Mouse (Mus musculus) liver, adult 10 weeks (tissue): ENCODE results near the gene Smug1. TPM values are rescaled to one million over a fixed set of nuclear protein-coding genes. Genes with fewer than 3 reads are reported as not detected.

Experiments
- polyA plus RNA-seq: library from polyadenylated mRNA; stranded (reverse); fragments of 350-450 nt; fragmentation: Illumina TruSeq; extraction: RNeasy Lipid Tissue Mini Kit (QIAGEN cat#74804); gene quantifications from one replicate; pipeline ENCODE4 v1.2.3, GENCODE M21; 2014; ENCODE audit warnings: low read depth, low replicate concordance

Gene Smug1
- polyA plus RNA-seq = 6.6 TPM

DNA sequence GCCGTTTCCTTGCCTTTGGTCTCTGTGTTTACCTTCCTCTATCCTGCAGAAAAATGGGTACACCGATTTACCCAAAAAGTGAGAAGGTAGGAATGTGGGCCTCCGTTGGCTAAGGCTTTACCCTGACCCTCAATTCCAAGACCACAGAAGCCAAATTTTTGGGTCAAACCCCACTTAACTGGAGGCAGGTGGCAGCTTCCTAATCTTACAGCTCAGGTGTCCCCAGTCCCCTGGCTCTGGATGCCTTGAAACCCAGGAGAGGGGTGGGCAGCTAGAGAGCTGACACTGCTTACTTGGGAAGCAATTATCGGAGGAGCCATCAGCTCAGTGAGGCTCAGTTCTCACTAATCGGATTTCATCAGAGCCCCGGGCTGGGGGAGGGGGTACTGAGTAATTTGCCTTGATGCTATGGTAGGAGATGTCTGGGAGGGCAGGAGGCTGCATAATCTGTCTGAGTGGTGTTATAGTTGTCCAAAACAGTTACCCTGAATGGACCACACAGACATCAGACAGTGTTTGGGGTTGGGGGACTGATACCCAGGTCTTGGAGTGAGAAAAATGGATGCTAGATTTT is at the start of gene Smug1:
Smug1 (minus strand) TSS at position 51 of the 574 bp plus-strand sequence.

Other genes with a start within 250 kb of the Smug1 start
- not detected for gene Hoxc13, start 246.0 kb downstream of the Smug1 start, polyA plus RNA-seq
- gene Hoxc12, start 230.3 kb downstream of the Smug1 start, polyA plus RNA-seq = not detected
- gene Hoxc11, start 212.7 kb downstream of the Smug1 start, polyA plus RNA-seq = not detected
- gene Hoxc10, start 200.3 kb downstream of the Smug1 start, polyA plus RNA-seq = not detected
- not detected for gene Hoxc5, start 199.6 kb downstream of the Smug1 start, polyA plus RNA-seq
- not detected for gene Hoxc9, start 190.7 kb downstream of the Smug1 start, polyA plus RNA-seq
- gene Hoxc8, start 176.5 kb downstream of the Smug1 start, polyA plus RNA-seq = not detected
- gene Hoxc6, start 168.8 kb downstream of the Smug1 start, polyA plus RNA-seq = not detected
- not detected for gene Hoxc4, start 148.2 kb downstream of the Smug1 start, polyA plus RNA-seq
- gene Cbx5, start 72.7 kb upstream of the Smug1 start, polyA plus RNA-seq = 21.6 TPM
- gene Hnrnpa1, start 73.3 kb upstream of the Smug1 start, polyA plus RNA-seq = 106 TPM
- gene Nfe2, start 91.3 kb upstream of the Smug1 start, polyA plus RNA-seq = 0.98 TPM
- 108 TPM for gene Copz1, start 105.6 kb upstream of the Smug1 start, polyA plus RNA-seq
- not detected for gene Gpr84, start 143.5 kb upstream of the Smug1 start, polyA plus RNA-seq
- gene Zfp385a, start 173.0 kb upstream of the Smug1 start, polyA plus RNA-seq = not detected
- 2.1 TPM for gene Itga5, start 199.7 kb upstream of the Smug1 start, polyA plus RNA-seq